Mouse (Mus musculus): ENCODE results near the gene Avp. TPM values are rescaled to one million over a fixed set of nuclear protein-coding genes. Genes with fewer than 3 reads are reported as not detected.

Gene Avp
- not detected in 2 replicates for polyA plus RNA-seq (2015; fragmentation: Nextera tagmentation; extraction: Ambion mirVana)

DNA sequence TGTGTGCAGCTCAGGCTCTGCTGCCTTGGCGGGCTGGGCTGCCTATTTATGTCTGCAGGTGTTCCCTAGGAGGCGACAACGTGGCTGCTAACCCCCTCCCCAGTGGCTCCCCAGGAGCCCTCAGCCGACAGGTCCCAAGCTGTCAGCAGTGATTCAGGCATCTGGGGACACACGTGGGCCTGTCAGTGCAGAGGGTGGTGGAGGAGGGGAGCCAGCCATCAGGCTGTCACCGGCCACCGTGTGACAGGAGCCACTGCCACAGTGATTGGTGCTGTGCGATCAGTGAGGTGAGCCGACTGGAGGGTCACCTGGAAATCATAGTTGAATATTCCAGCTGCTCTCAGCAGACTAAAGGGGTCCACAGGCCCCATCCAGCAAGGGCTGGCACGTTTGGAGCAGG, at the start of gene Avp:
Gene Avp (minus strand): TSS at position 3 of the 400 bp plus-strand sequence.

DNA sequence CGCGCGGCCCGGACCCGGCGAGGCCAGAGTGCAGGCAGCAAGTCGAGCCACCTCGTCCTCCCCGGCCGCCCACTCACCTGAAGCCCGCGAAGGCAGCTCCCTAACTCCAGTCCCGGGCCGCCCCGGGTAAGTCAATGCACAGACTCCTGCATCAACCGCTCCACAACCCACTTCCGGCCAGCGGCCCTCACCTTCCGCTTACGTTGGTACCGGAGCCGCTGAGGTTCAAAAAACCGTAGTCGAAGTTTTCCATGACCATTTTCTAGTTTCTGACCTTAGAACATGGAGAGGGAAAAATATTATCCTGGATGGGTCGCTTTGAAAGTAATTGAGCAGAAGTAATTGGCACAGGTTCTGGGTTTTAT, 47.5 kb upstream of the Avp start, which contains the start of the genes Fastkd5 and Ubox5:
Gene Fastkd5 (minus strand): TSS at position 189 of the 365 bp plus-strand sequence.
Gene Ubox5 (minus strand): TSS at position 200 of the 365 bp plus-strand sequence.

DNA sequence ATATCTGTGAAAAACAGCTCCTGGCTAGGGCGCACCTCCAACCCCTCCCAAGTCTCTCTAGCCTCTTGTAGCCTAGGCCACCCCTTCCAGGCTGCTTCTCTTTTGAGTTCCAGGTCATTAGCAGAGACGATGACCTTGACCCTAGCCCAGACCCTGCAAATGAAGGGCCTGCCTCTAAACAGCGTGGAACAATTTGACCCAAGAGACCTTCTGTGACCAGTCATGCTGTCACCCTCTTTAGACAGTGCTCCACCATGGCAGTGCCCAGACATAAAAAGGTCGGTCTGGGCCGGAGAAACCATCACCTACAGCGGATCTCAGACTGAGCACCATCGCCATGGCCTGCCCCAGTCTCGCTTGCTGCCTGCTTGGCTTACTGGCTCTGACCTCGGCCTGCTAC, 6.5 kb downstream of the Avp start, which contains the start of gene Oxt:
Gene Oxt (plus strand): TSS at position 301 of the 400 bp plus-strand sequence.

DNA sequence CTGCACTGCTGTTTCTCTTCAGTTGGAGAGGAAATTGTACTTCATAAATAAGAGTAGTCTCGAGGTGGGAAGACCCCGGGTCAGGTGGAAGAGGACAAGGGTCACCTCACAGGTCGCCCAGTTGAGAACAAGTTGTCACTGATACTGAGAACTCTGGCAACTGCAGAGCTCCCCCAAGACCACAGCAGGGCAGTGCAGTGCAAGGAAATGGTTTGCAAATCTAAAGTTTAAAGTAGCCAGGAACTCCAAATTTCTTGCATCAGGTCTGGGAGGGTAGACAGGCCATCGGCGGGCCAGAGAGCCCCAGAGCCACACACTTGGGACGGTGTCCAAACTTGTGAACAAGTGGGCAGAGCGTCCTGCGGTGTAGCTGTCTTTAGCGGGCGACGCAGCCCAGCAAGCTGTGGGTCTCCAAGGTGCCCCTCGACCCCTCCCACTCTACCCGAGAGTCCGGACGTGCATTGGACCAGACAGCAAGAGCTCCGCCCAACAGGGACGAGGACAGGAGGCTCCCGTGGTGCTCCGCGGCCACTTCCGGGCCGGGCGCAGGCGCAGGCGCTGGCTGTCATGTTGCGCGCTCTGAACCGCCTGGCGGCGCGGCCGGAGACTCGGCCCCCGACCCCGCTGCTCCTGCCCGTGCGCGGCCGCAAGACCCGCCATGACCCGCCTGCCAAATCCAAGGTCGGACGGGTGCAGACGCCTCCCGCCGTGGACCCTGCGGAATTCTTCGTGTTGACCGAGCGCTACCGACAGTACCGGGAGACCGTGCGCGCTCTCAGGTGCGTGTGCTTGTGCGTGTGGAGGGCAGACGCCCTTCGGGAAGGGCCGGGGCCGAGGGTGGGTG, 18.9 kb downstream of the Avp start, which contains the start of gene Mrps26:
Gene Mrps26 (plus strand): TSS at position 531 of the 844 bp plus-strand sequence.

Small RNA genes lying within 50 kb of the gene (microRNA-seq; reads per million reads assigned to microRNA genes)
- 0 reads per million in 2 experiments for gene Gm23876

Other genes starting within 250 kb of the Avp start
- 22.3 and 25.7 TPM in 2 replicates for gene Cpxm1, start 185.0 kb downstream of the Avp start, polyA plus RNA-seq (2015; fragmentation: Nextera tagmentation; extraction: Ambion mirVana)
- gene Gm28372, start 177.3 kb downstream of the Avp start, polyA plus RNA-seq (2015; fragmentation: Nextera tagmentation; extraction: Ambion mirVana): 0.06 TPM in 1 of 2 replicates, not detected in the other
- 0.22 TPM in 1 of 2 replicates, not detected in the other for gene 1700020A23Rik, start 177.3 kb downstream of the Avp start, polyA plus RNA-seq (2015; fragmentation: Nextera tagmentation; extraction: Ambion mirVana)
- gene Tmem239, start 176.1 kb downstream of the Avp start, polyA plus RNA-seq (2015; fragmentation: Nextera tagmentation; extraction: Ambion mirVana): 0.14 TPM in 1 of 2 replicates, not detected in the other
- 24.9 and 25.7 TPM in 2 replicates for gene Vps16, start 158.2 kb downstream of the Avp start, polyA plus RNA-seq (2015; fragmentation: Nextera tagmentation; extraction: Ambion mirVana)
- gene Pced1a, start 157.9 kb downstream of the Avp start, polyA plus RNA-seq (2015; fragmentation: Nextera tagmentation; extraction: Ambion mirVana): 6.0 and 7.4 TPM in 2 replicates
- 35.2 and 35.9 TPM in 2 replicates for gene Ptpra, start 132.3 kb downstream of the Avp start, polyA plus RNA-seq (2015; fragmentation: Nextera tagmentation; extraction: Ambion mirVana)
- 68.5 and 76.0 TPM in 2 replicates for gene Mrps26, start 18.8 kb downstream of the Avp start, polyA plus RNA-seq (2015; fragmentation: Nextera tagmentation; extraction: Ambion mirVana)
- not detected in 2 replicates for gene Oxt, start 6.4 kb downstream of the Avp start, polyA plus RNA-seq (2015; fragmentation: Nextera tagmentation; extraction: Ambion mirVana)
- 6.9 and 7.2 TPM in 2 replicates for gene Fastkd5, start 47.5 kb upstream of the Avp start, polyA plus RNA-seq (2015; fragmentation: Nextera tagmentation; extraction: Ambion mirVana)
- gene Ubox5, start 47.5 kb upstream of the Avp start, polyA plus RNA-seq (2015; fragmentation: Nextera tagmentation; extraction: Ambion mirVana): 5.2 TPM in 2 replicates
- 1.3 and 1.4 TPM in 2 replicates for gene Lzts3, start 60.2 kb upstream of the Avp start, polyA plus RNA-seq (2015; fragmentation: Nextera tagmentation; extraction: Ambion mirVana)
- 66.1 and 77.7 TPM in 2 replicates for gene Ddrgk1, start 82.1 kb upstream of the Avp start, polyA plus RNA-seq (2015; fragmentation: Nextera tagmentation; extraction: Ambion mirVana)
- gene Itpa, start 85.1 kb upstream of the Avp start, polyA plus RNA-seq (2015; fragmentation: Nextera tagmentation; extraction: Ambion mirVana): 42.9 and 49.6 TPM in 2 replicates
- gene Slc4a11, start 115.0 kb upstream of the Avp start, polyA plus RNA-seq (2015; fragmentation: Nextera tagmentation; extraction: Ambion mirVana): 0.09 and 0.33 TPM in 2 replicates

All from skeletal muscle tissue, postnatal 0 days (tissue).